Mouse (Mus musculus): Measurements from ENCODE around the gene Wfdc9. TPM values are rescaled to one million over a fixed set of nuclear protein-coding genes. Genes with fewer than 3 reads are reported as not detected.
A peak's percentile ranks its signal among the peaks of the same experiment; 100 is the strongest.

Wfdc9 gene
- not detected in 2 replicates for polyA plus RNA-seq (2015; fragmentation: Nextera tagmentation; extraction: Ambion mirVana)

- no peak for DNase-seq (ENCODE audit: low spot score)
Observed at GRCm38 (mm10) chr2:164656483-164656882, at the start of gene Wfdc9. Wfdc9 (minus strand) TSS chr2:164656583.

- no peak for DNase-seq (ENCODE audit: low spot score)
Observed at GRCm38 (mm10) chr2:164705991-164706390, 49.6 kb upstream of the Wfdc9 start.

- DNase-seq (ENCODE audit: low spot score) = no peak
Observed at GRCm38 (mm10) chr2:164705328-164705727, 48.9 kb upstream of the Wfdc9 start.

GRCm38 (mm10) chr2:164704235-164704634 is 47.9 kb upstream of the Wfdc9 start:
- DNase-seq (ENCODE audit: low spot score) = no peak

GRCm38 (mm10) chr2:164701761-164702160 is 45.4 kb upstream of the Wfdc9 start:
- DNase-seq (ENCODE audit: low spot score) = no peak

GRCm38 (mm10) chr2:164700959-164701358 is 44.6 kb upstream of the Wfdc9 start:
- DNase-seq (ENCODE audit: low spot score) = no peak

- no peak for DNase-seq (ENCODE audit: low spot score)
Observed at GRCm38 (mm10) chr2:164698201-164698600, 41.8 kb upstream of the Wfdc9 start, which contains the start of gene Spint4. Spint4 (plus strand) TSS chr2:164698501.

- no peak for DNase-seq (ENCODE audit: low spot score)
Observed at GRCm38 (mm10) chr2:164684807-164685206, 28.4 kb upstream of the Wfdc9 start, which contains the start of gene Wfdc13. Wfdc13 (plus strand) TSS chr2:164685107.

GRCm38 (mm10) chr2:164679906-164680305 is 23.5 kb upstream of the Wfdc9 start:
- DNase-seq (ENCODE audit: low spot score) = peak; percentile 73

- peak; percentile 91 for DNase-seq (ENCODE audit: low spot score)
Observed at GRCm38 (mm10) chr2:164678848-164679625, 22.7 kb upstream of the Wfdc9 start.

GRCm38 (mm10) chr2:164676916-164677685 is 20.7 kb upstream of the Wfdc9 start:
- DNase-seq (ENCODE audit: low spot score) = no peak

GRCm38 (mm10) chr2:164676103-164676502 is 19.7 kb upstream of the Wfdc9 start:
- DNase-seq (ENCODE audit: low spot score) = no peak

GRCm38 (mm10) chr2:164673987-164674386 is 17.6 kb upstream of the Wfdc9 start, which contains the start of gene Wfdc11:
Wfdc11 (minus strand) TSS chr2:164674087.
- no peak for DNase-seq (ENCODE audit: low spot score)

GRCm38 (mm10) chr2:164670938-164671337 is 14.6 kb upstream of the Wfdc9 start:
- no peak for DNase-seq (ENCODE audit: low spot score)

- DNase-seq (ENCODE audit: low spot score) = no peak
Observed at GRCm38 (mm10) chr2:164670261-164670660, 13.9 kb upstream of the Wfdc9 start.

- DNase-seq (ENCODE audit: low spot score) = no peak
Observed at GRCm38 (mm10) chr2:164664851-164665250, 8.5 kb upstream of the Wfdc9 start.

- DNase-seq (ENCODE audit: low spot score) = peak; percentile 37
Observed at GRCm38 (mm10) chr2:164655858-164656257, 525 bp downstream of the Wfdc9 start, which contains the start of gene Wfdc10. Wfdc10 (plus strand) TSS chr2:164656046.

- no peak for DNase-seq (ENCODE audit: low spot score)
Observed at GRCm38 (mm10) chr2:164641881-164642673, 14.3 kb downstream of the Wfdc9 start.

- no peak for DNase-seq (ENCODE audit: low spot score)
Observed at GRCm38 (mm10) chr2:164641129-164641528, 15.3 kb downstream of the Wfdc9 start.

- DNase-seq (ENCODE audit: low spot score) = no peak
Observed at GRCm38 (mm10) chr2:164638696-164639095, 17.7 kb downstream of the Wfdc9 start, which contains the start of gene Wfdc16. Wfdc16 (minus strand) TSS chr2:164638796.

- no peak for DNase-seq (ENCODE audit: low spot score)
Observed at GRCm38 (mm10) chr2:164635266-164635665, 21.1 kb downstream of the Wfdc9 start.

Measured in thymus, postnatal 0 days (tissue).